Mouse (Mus musculus) ES-E14 (cell line): ENCODE results near the gene Mpeg1. TPM values are rescaled to one million over a fixed set of nuclear protein-coding genes. Genes with fewer than 3 reads are reported as not detected.

Source experiments
- DNase-seq: peaks from one replicate; pipeline ENCODE4 v3.0.0-alpha.2; 2013; ENCODE audit warnings: low read depth, low spot score
- H3K27ac ChIP-seq: 2 replicates; pipeline ENCODE4 v1.5.1; 2012; ENCODE audit warnings: low read depth, mild to moderate bottlenecking, low read length, moderate library complexity, mixed read lengths; ENCODE audit not compliant: poor library complexity, insufficient read depth, severe bottlenecking
- H3K36me3 ChIP-seq: 2 replicates; pipeline ENCODE4 v1.6.1; 2012; ENCODE audit warnings: mild to moderate bottlenecking, low read length, moderate library complexity, mixed read lengths; ENCODE audit not compliant: control insufficient read depth, poor library complexity, insufficient read depth, severe bottlenecking
- H3K4me1 ChIP-seq, 2 experiments: fragments of 150-350 bp in 1 of 2; sonication (generic) in 1 of 2; 2 replicates each; pipeline ENCODE4 v1.6.1; 2012; ENCODE audit warnings: low read length in 2 of 2, mild to moderate bottlenecking in 1 of 2, mixed read lengths in 1 of 2; ENCODE audit not compliant: control insufficient read depth in 2 of 2, insufficient read depth in 2 of 2, poor library complexity in 1 of 2
- H3K4me3 ChIP-seq, 2 experiments: fragments of 150-350 bp in 1 of 2; sonication (generic) in 1 of 2; 2 replicates each; pipeline ENCODE4 v1.5.1; 2012; ENCODE audit warnings: low read length in 2 of 2, low read depth in 1 of 2, mild to moderate bottlenecking in 1 of 2, mixed read lengths in 1 of 2; ENCODE audit not compliant: insufficient read depth in 1 of 2, poor library complexity in 1 of 2, severe bottlenecking in 1 of 2
- H3K9ac ChIP-seq: 2 replicates; pipeline ENCODE4 v1.6.1; 2012; ENCODE audit warnings: low read depth, mild to moderate bottlenecking, low read length, mixed read lengths; ENCODE audit not compliant: poor library complexity, insufficient read depth, severe bottlenecking
- H3K9me3 ChIP-seq: fragments of 150-350 bp; sonication (generic); 2 replicates; pipeline ENCODE4 v1.6.1; 2012; ENCODE audit warnings: low read depth, mild to moderate bottlenecking, low read length; ENCODE audit not compliant: control insufficient read depth, insufficient read depth
- CHD2 ChIP-seq: IDR thresholded peaks from 2 replicates; pipeline ENCODE4 v1.6.1; 2014; ENCODE audit warnings: mild to moderate bottlenecking, low read depth, low read length, inconsistent platforms
- HCFC1 ChIP-seq: IDR thresholded peaks from 2 replicates; pipeline ENCODE4 v1.6.1; 2012; ENCODE audit warnings: low read length, inconsistent platforms, borderline replicate concordance; ENCODE audit not compliant: insufficient read depth
- MAFK ChIP-seq: IDR thresholded peaks from 2 replicates; pipeline ENCODE4 v1.6.1; 2014; ENCODE audit warnings: mild to moderate bottlenecking, low read depth, low read length, inconsistent platforms; ENCODE audit not compliant: insufficient read depth
- ZC3H11A ChIP-seq: IDR thresholded peaks from 2 replicates; pipeline ENCODE4 v1.6.1; 2012; ENCODE audit warnings: low read depth, mild to moderate bottlenecking, inconsistent platforms, low read length, borderline replicate concordance
- ZNF384 ChIP-seq: IDR thresholded peaks from 2 replicates; pipeline ENCODE4 v1.6.1; 2012; ENCODE audit warnings: low read depth, low read length, inconsistent platforms
- in situ Hi-C, 2 experiments: fragments of 600-800 bp; cut with MboI; formaldehyde crosslinking; loops; one replicate each; pipeline ENCODE4 v1.15.1; 2025; ENCODE audit warnings: low sequenced_read_pairs in 2 of 2, inconsistent platforms in 1 of 2; ENCODE audit not compliant: unreplicated experiment in 2 of 2
- total RNA-seq: library from RNA; depleted of rRNA; stranded (reverse); fragments of 300-350 nt; gene quantifications from 2 replicates; pipeline ENCODE4 v1.2.3, GENCODE M21; 2012

Gene Mpeg1
- total RNA-seq, 1 experiment = 0.18 TPM

- in situ Hi-C loops = no loop called here
- no peak for TF ChIP-seq ZNF384
- no peak for TF ChIP-seq HCFC1
- TF ChIP-seq CHD2 = no peak
- TF ChIP-seq MAFK = no peak
- no peak for DNase-seq
- H3K36me3 ChIP-seq = peaks cover 8% of the 10 kb centered on the region; the same call in 1 of the 2 replicates
- peaks cover 0 to 19% of the 10 kb centered on the region in 2 experiments; a peak in 2 of 4 replicates for H3K4me1 ChIP-seq
- H3K27ac ChIP-seq = no peak overlapping the region
- H3K9ac ChIP-seq = no peak overlapping the region
- no peaks in the 10 kb centered on the region for H3K9me3 ChIP-seq
- no peak overlapping the region for H3K4me3 ChIP-seq
Measured at GRCm38 (mm10) chr19:12494187-12494458, 33.5 kb downstream of the Mpeg1 start.

- Histone ChIP-seq H3K4me3 (no peak overlapping the region), H3K9me3 (no peaks in the 10 kb centered on the region), H3K9ac (no peak overlapping the region), H3K36me3 (peaks cover 8% of the 10 kb centered on the region; the same call in 1 of the 2 replicates), H3K4me1 (peaks cover 0 to 14% of the 10 kb centered on the region in 2 experiments; a peak in 2 of 4 replicates), H3K27ac (no peak overlapping the region)
- no peak for TF ChIP-seq ZC3H11A
- no peak for TF ChIP-seq MAFK
- TF ChIP-seq CHD2 = no peak
- no peak for TF ChIP-seq HCFC1
- no peak for TF ChIP-seq ZNF384
- in situ Hi-C loops = no loop called here
- DNase-seq = no peak
Measured at GRCm38 (mm10) chr19:12494972-12495535, 34.5 kb downstream of the Mpeg1 start.

GRCm38 (mm10) chr19:12496241-12496640, 35.7 kb downstream of the Mpeg1 start:
- Histone ChIP-seq H3K36me3 (peaks cover 8% of the 10 kb centered on the region; the same call in 1 of the 2 replicates), H3K27ac (no peak overlapping the region), H3K9me3 (no peaks in the 10 kb centered on the region), H3K9ac (no peak overlapping the region), H3K4me1 (peaks cover 0 to 12% of the 10 kb centered on the region in 2 experiments; a peak in 2 of 4 replicates), H3K4me3 (no peak overlapping the region)
- TF ChIP-seq HCFC1 (no peak), CHD2 (no peak), ZNF384 (no peak), MAFK (no peak), ZC3H11A (no peak)
- DNase-seq = no peak
- in situ Hi-C loops = no loop called here

GRCm38 (mm10) chr19:12497909-12498308, 37.3 kb downstream of the Mpeg1 start:
- in situ Hi-C loops = no loop called here
- H3K4me3 ChIP-seq = no peak overlapping the region

GRCm38 (mm10) chr19:12498321-12498720, 37.7 kb downstream of the Mpeg1 start:
- no peaks in the 10 kb centered on the region for H3K9me3 ChIP-seq
- H3K27ac ChIP-seq = no peak overlapping the region
- no peak overlapping the region for H3K4me3 ChIP-seq
- in situ Hi-C loops = no loop called here
- DNase-seq = no peak
- peaks cover 0 to 12% of the 10 kb centered on the region in 2 experiments; a peak in 2 of 4 replicates for H3K4me1 ChIP-seq
- TF ChIP-seq ZC3H11A = no peak
- TF ChIP-seq CHD2 = no peak
- no peak for TF ChIP-seq MAFK
- no peak for TF ChIP-seq ZNF384
- TF ChIP-seq HCFC1 = no peak
- H3K36me3 ChIP-seq = no peaks in the 10 kb centered on the region
- H3K9ac ChIP-seq = no peak overlapping the region

More at GRCm38 (mm10) chr19:12497909-12498308, 37.3 kb downstream of the Mpeg1 start:
- TF ChIP-seq ZC3H11A = no peak
- TF ChIP-seq ZNF384 = no peak
- TF ChIP-seq MAFK = no peak
- TF ChIP-seq CHD2 = no peak
- no peak for TF ChIP-seq HCFC1
- H3K27ac ChIP-seq = no peak overlapping the region
- H3K36me3 ChIP-seq = no peaks in the 10 kb centered on the region
- DNase-seq = no peak
- peaks cover 0 to 12% of the 10 kb centered on the region in 2 experiments; a peak in 2 of 4 replicates for H3K4me1 ChIP-seq
- no peak overlapping the region for H3K9ac ChIP-seq
- H3K9me3 ChIP-seq = no peaks in the 10 kb centered on the region
